Mouse (Mus musculus) layer of hippocampus, adult 2 months (tissue): ENCODE results near the gene Lsm12. TPM values are rescaled to one million over a fixed set of nuclear protein-coding genes. Genes with fewer than 3 reads are reported as not detected.

Source experiments
- DNase-seq, 2 experiments: peaks; one replicate each; pipeline ENCODE4 v3.0.0; 2022; ENCODE audit warnings: low spot score in 2 of 2
- H3K27ac ChIP-seq: fragments of 200-600 bp; 2 replicates; pipeline ENCODE4 v1.8.1; 2022
- H3K4me3 ChIP-seq: fragments of 200-600 bp; 2 replicates; pipeline ENCODE4 v1.8.1; 2022; ENCODE audit warnings: mild to moderate bottlenecking
- CTCF ChIP-seq: fragments of 200-600 bp; conservative IDR thresholded peaks from 2 replicates; pipeline ENCODE4 v1.8.1; 2022; ENCODE audit warnings: antibody characterized with exemption, mild to moderate bottlenecking, moderate library complexity
- long read RNA-seq, 2 experiments: library from polyadenylated mRNA; stranded (forward); transcript quantifications; one replicate each; pipeline ENCODE4 v2.0.0; 2021; ENCODE audit warnings: borderline mapping rate in 2 of 2
- total RNA-seq, 2 experiments: library from RNA; stranded (reverse); gene quantifications; 2 replicates each; pipeline ENCODE4 v1.2.3; 2021

The Lsm12 gene
- total RNA-seq, result 10 to 100 TPM; 56.6 to 56.9 TPM
- long read RNA-seq, experiment 1, partial matches to known transcripts, result 0 of 5 reads
- long read RNA-seq, experiment 1, other reads (novel, unspliced or antisense), result 1 of 5 reads
- long read RNA-seq, experiment 2, transcript Lsm12-201 (5 exons, 2,256 nt), result major isoform, 5 of 5 reads
- long read RNA-seq, experiment 2, partial matches to known transcripts, result 0 of 5 reads
- long read RNA-seq, experiment 2, other reads (novel, unspliced or antisense), result 0 of 5 reads

DNA sequence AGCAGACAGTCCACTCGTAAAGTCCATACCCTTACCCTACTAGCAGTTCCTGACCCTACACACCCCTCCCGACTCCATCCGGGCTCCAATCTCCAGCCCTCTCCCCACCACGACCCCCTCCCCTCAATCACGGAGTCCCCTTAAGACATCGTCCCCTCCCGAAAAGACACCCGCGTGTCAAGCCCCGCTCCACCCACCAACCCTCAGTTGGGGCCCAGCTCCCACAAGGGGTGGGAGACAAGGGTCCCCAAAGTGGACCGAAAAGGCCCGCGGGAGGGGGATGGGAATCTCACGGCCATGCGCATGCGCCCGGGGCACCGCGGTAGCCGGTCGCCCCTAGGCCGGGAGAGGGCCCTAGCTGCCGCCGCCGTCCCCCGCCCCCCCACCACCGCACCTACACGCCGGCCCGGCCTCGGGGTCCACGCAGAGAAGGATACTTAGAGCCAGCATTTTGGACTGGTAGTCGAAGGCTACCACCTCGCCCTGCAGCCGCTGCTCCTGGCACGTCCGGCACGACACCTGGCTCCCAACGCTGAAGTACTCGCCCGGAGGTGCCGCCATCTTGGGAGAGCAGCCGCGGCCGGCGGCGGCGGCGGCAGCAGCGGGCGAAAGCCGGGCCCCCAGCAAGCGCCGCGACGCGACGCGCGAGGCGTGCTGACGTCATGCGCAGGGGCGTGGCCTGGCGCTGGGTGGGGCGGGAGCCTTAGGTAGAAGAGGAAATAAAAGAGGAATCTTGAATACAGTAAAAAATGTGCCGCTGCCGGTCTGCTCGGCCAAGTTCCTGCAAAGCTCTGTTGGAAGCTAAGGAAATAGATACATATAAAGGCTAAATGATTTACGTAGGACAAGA is at the start of gene Lsm12:
Gene Lsm12 (minus strand): TSS at position 651 of the 850 bp plus-strand sequence.
- TF ChIP-seq CTCF, result peak; percentile 13; the same call in 1 of the 2 replicates
- Histone ChIP-seq H3K27ac (peak within 1 kb of the TSS; percentile 91), H3K4me3 (peak within 1 kb of the TSS; percentile 94)
- DNase-seq, result peak; percentile 92 to 97

DNA sequence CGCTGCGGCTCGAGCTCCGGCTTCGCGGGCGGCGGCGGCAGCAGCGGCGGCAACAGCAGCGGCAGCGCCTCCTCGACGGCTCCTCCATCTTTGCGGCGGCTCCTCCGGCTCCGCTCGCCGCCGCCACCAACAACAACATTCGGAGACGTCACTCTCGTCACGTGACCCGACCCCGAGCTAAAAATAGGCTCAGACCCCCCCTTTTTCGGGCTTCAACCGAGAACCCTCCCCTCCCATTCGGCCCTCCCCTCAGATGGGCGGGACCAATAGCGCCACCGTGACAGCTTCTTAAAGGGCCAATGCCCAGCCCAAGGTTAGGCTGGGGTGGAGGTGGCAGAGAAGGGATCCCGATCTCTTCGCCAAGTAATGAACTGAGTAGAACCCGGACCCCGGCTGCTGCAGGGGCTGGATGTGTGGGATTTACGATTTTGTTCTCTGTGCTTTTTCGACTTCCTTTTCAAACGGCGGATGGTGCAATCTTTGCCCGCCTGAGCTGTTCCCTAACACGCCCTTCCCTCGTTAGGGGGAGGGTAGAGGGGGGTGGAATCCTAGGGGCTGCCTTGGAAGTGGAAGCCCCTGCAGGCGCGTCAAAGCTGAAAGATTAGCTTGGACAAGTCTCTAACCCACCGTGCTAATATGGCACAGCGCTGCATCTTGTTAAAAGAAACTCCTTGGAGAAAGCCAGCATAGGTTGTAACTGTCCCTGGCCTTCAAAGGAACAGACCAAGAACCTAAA is 45.1 kb upstream of the Lsm12 start, which contains the start of gene Hdac5:
Gene Hdac5 (minus strand): TSS at position 161 of the 736 bp plus-strand sequence.
- Histone ChIP-seq H3K27ac (peak within 1 kb of the TSS; percentile 96), H3K4me3 (peak within 1 kb of the TSS; percentile 91)
- DNase-seq, result peak; percentile 98
- TF ChIP-seq CTCF, result no peak

- peak; percentile 45 for TF ChIP-seq CTCF
- Histone ChIP-seq H3K4me3 (peak overlapping the region; percentile 91), H3K27ac (peak overlapping the region; percentile 96)
- DNase-seq, result no peak
These were observed 44.3 kb upstream of the Lsm12 start for GRCm38 (mm10) chr11:102229331-102229953.

DNA sequence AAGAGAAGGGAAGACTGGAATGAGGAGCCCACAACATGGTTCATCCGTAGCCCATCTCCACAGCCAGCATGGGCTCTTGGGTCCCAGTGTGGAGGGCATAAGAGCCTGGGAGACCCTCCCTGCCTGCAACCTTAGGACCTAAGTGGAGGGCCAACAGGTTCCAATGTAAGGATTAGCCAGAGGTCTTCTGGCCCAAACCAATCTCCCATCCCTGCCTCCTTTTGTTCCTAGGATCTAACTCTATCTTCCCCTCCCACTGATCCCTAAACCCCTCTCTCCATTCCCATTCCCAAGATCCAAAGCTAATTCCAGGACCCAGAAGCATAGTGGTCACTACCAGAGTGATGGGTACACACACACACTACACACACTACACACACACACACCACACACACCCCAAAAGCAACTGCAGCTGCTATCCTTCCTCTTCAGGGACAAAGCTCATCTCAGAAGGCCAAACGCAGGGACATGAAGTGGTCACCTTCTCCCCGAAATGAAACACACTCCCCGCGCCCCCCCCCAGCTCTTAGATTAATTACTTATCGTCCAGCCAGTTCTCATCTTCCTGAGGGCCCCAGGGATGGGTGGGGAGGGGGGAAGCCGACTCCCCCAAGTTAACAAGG is 43.7 kb upstream of the Lsm12 start:
- DNase-seq, result no peak
- H3K27ac ChIP-seq, result peak overlapping the region; percentile 96

DNA sequence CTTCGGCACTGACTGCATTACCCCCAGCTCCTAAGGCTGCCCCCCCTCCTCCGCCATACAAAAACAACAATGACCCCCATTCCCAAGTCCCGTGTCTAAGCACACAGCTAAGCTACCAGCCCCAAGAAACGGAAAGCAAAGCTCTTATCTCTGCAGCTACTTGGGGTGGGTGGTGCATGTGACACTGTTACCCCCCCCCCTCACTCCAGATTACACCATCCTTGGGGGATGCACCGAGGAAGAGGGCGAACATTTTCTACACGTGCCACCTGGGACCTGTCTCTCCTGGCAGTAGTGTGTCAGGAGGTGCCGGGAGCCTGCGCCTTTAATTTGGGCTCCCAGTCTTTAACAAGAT is 43.1 kb upstream of the Lsm12 start:
- Histone ChIP-seq H3K4me3 (peak overlapping the region; percentile 91), H3K27ac (peak overlapping the region; percentile 79)
- DNase-seq, result no peak
- TF ChIP-seq CTCF, result no peak

More for the DNA sequence above, 43.7 kb upstream of the Lsm12 start:
- no peak for TF ChIP-seq CTCF
- peak overlapping the region; percentile 91 for H3K4me3 ChIP-seq

DNA sequence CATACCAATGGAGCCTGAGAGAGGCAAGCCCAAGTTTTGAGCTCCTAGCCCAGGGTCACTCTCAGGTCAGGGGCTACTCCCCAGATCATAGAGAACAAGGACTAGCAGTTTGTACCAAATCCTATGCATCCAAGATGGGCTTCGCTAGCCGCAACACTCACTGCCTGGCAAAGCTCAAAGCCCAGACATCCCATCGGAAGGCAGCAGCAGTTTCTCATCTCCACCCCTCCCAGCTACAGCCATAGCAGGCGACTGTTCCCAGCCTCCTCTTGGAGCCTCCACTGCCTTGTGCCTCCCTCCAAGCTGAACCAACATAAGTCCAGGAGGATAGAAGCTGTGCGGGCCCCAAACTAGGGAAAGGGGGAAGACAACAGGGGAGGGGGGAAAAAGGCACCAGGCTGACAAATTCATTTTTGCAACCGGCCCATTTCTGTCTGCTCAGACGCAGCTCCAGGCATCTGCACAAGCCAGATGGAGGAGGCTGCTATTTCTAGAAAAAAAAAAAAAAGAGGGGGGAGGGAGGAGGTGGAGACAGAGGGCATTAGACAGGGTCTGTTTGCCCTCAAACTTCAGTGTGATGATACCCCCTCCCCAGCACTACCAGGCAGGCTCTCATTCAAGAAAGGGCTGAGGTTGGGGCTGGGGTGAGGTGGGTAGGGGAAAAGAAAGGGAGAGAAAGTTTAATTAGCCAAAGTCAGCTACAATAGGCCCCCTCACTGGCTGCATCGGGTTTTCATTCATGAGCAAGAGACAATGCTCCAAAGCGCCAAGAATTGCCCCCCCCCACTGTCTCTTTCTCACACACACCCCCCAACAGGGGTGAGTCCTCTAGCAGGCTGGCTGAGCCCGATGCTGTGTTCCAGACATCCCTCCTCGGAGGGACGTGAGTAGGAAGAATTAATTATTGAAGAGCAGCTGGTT is 42.4 kb upstream of the Lsm12 start:
- H3K4me3 ChIP-seq, result peak overlapping the region; percentile 91
- H3K27ac ChIP-seq, result peak overlapping the region; percentile 79
- no peak for TF ChIP-seq CTCF
- peak in 1 of 2 experiments; percentile 61 for DNase-seq

DNA sequence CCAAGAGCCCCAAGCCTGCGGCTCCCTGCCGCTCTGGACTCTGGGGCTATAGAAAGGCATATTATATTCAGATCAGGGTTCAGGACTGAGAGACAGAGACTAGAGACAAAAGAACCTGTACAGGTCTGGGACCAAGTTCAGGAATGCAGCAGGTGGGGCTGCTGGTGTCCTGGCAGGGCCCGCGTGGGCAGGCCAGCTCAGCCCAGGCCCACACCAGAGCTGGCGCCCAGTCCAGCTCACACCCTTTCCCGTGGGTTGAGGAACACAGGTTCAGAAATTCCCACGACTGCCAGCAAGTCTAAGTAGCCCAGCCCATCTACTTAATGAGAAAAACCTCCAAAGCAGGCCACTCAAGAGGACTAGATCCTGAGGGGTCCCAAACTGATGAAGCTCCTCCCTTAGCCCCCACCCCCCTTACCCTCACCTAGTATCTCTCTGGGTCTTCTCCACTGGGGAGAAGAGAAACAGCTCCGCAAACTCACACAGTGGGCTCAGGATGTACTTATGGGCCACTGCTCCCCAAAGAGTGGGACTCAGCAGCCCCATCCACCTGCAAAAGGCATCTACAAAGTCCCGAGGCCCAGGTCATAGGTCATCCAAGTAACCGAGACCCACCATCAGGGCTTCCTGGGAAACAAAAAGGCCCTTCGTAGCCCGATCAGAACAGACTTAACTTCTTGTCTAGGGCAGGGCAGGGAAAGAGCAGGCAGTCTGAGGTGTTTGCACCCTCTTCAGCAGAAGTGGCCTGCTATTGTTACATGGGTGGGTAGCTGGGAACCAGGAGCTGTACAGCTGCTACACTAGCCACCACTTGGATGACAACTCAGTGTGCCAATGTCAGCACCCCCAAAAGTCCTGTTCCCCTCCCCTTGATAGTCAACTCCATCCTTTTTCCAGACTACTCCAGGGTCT is 41.2 kb upstream of the Lsm12 start:
- no peak for DNase-seq
- Histone ChIP-seq H3K4me3 (peak overlapping the region; percentile 91), H3K27ac (peak overlapping the region; percentile 79)
- TF ChIP-seq CTCF, result no peak

DNA sequence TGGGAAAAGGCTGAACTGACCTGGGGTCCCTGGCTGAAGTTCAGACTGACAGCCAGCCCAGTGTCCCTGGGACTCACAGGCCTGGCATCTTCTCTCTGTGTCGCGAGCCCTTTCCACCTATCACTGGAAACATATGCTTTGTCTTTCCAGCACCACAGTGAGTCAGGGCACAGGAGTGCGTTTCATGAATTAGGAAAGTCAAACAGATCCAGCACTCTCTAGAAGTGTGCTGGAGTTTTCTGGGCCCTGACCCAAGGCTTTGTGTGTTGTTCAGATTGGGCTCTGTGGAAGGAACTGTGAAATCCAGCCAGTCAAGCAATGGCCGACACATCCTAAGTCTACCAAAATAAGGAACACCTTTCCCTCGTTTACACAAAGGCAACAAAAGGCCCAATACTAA is 40.1 kb upstream of the Lsm12 start:
- peak overlapping the region; percentile 39 for H3K27ac ChIP-seq
- no peak for TF ChIP-seq CTCF
- DNase-seq, result no peak
- peak overlapping the region; percentile 27; the same call in 1 of the 2 replicates for H3K4me3 ChIP-seq

GRCm38 (mm10) chr11:102224686-102225085 is 39.6 kb upstream of the Lsm12 start:
- no peak for TF ChIP-seq CTCF
- Histone ChIP-seq H3K4me3 (peak overlapping the region; percentile 27; the same call in 1 of the 2 replicates), H3K27ac (peak overlapping the region; percentile 39)
- no peak for DNase-seq

DNA sequence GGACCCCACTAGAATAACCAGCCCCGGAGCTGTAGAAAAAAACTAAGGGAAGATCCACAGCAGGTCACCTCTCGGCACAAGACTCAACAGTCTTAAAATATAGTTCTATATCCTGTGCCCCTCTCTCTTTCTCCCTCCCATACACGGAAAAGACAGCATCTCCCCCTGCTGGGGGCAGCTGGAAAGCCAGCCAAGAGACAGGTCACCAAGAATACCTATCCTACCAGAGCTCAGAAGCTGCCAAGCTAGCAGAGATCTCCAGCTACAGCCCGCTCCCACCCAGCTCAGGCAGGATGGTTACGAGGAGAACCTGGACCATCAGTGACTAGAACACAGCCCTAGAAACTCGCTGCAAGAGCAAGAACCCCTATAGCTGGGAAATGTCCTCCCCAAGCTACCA is 38.1 kb upstream of the Lsm12 start:
- 0 out of 2 replicates have a peak overlapping the region, but pooled peaks have one; percentile 10 for H3K27ac ChIP-seq
- TF ChIP-seq CTCF, result peak; percentile 76
- H3K4me3 ChIP-seq, result no peak overlapping the region
- no peak for DNase-seq
